In genomic region chr7:63335146-63335545, GRCm38 (mm10) we compare ENCODE assay signal across 8 mouse cellular contexts.
DNase-seq lines count a peak whose midpoint lies in the region; ATAC-seq and TF ChIP-seq lines count a peak whose summit lies in the region.

No protein-coding gene starts in this region.

- no peaks in the 10 kb centered on the region for H3K4me1 ChIP-seq in heart, postnatal 0 days (ENCODE audit: control insufficient read depth, insufficient read depth)
- no peaks in the 10 kb centered on the region for H3K4me1 ChIP-seq in heart, embryonic 11.5 days (ENCODE audit: control insufficient read depth, insufficient read depth, low read length)
- no peaks in the 10 kb centered on the region for H3K4me1 ChIP-seq in E14TG2a.4 (replicated peaks; ENCODE audit: low read depth, low read length)
- no peaks in the 10 kb centered on the region for H3K4me1 ChIP-seq in hindbrain, embryonic 13.5 days (replicated peaks)
- no peaks in the 10 kb centered on the region for H3K4me1 ChIP-seq in midbrain, embryonic 14.5 days (ENCODE audit: control insufficient read depth, insufficient read depth, low read length)

- no peak overlapping the region for H3K4me3 ChIP-seq in heart, postnatal 0 days (ENCODE audit: low read depth, low read length)
- H3K4me3 ChIP-seq in heart, embryonic 11.5 days (ENCODE audit: low read depth, low read length) = no peak overlapping the region
- H3K4me3 ChIP-seq in E14TG2a.4 (replicated peaks; ENCODE audit: low read length) = no peak overlapping the region
- no peak overlapping the region for H3K4me3 ChIP-seq in hindbrain, embryonic 13.5 days
- no peak overlapping the region for H3K4me3 ChIP-seq in midbrain, embryonic 14.5 days (replicated peaks; ENCODE audit: low read depth, low read length)

- H3K4me2 ChIP-seq in heart, postnatal 0 days (ENCODE audit: low read depth, low read length) = no peak overlapping the region
- no peak overlapping the region for H3K4me2 ChIP-seq in heart, embryonic 11.5 days
- no peak overlapping the region for H3K4me2 ChIP-seq in hindbrain, embryonic 13.5 days
- H3K4me2 ChIP-seq in midbrain, embryonic 14.5 days (ENCODE audit: low read length) = no peak overlapping the region

- WGBS in heart, postnatal 0 days = 9% methylated on average over 1 of the region's 1 CpGs
- WGBS in heart, embryonic 11.5 days (ENCODE audit: insufficient replicate concordance) = 40% methylated on average over 1 of the region's 1 CpGs
- WGBS in hindbrain, embryonic 13.5 days = 23% methylated on average over 1 of the region's 1 CpGs
- WGBS in midbrain, embryonic 14.5 days = 26% methylated on average over 1 of the region's 1 CpGs

- no peaks in the 10 kb centered on the region for H3K9me3 ChIP-seq in heart, postnatal 0 days (replicated peaks; ENCODE audit: control insufficient read depth, low read length)
- no peaks in the 10 kb centered on the region for H3K9me3 ChIP-seq in heart, embryonic 11.5 days (replicated peaks; ENCODE audit: control insufficient read depth, low read length)
- H3K9me3 ChIP-seq in E14TG2a.4 (ENCODE audit: low read length) = no peaks in the 10 kb centered on the region
- no peaks in the 10 kb centered on the region for H3K9me3 ChIP-seq in hindbrain, embryonic 13.5 days
- no peaks in the 10 kb centered on the region for H3K9me3 ChIP-seq in midbrain, embryonic 14.5 days (ENCODE audit: control insufficient read depth, low read length)

- H3K27ac ChIP-seq in heart, postnatal 0 days (ENCODE audit: low read depth) = no peak overlapping the region
- H3K27ac ChIP-seq in heart, embryonic 11.5 days (ENCODE audit: low read depth, low read length) = no peak overlapping the region
- no peak overlapping the region for H3K27ac ChIP-seq in hindbrain, embryonic 13.5 days
- no peak overlapping the region for H3K27ac ChIP-seq in midbrain, embryonic 14.5 days (replicated peaks; ENCODE audit: low read depth, low read length)

- H3K36me3 ChIP-seq in heart, postnatal 0 days (replicated peaks; ENCODE audit: control insufficient read depth, insufficient read depth, low read length) = no peaks in the 10 kb centered on the region
- H3K36me3 ChIP-seq in heart, embryonic 11.5 days (ENCODE audit: control insufficient read depth, insufficient read depth, low read length) = no peaks in the 10 kb centered on the region
- H3K36me3 ChIP-seq in E14TG2a.4 (ENCODE audit: insufficient read depth, low read length) = no peaks in the 10 kb centered on the region
- H3K36me3 ChIP-seq in hindbrain, embryonic 13.5 days = no peaks in the 10 kb centered on the region
- no peaks in the 10 kb centered on the region for H3K36me3 ChIP-seq in midbrain, embryonic 14.5 days (ENCODE audit: control insufficient read depth, insufficient read depth, low read length)

- no peak for ATAC-seq in heart, postnatal 0 days (ENCODE audit: insufficient read depth, low read depth)
- no peak for ATAC-seq in heart, embryonic 11.5 days (replicated peaks; ENCODE audit: insufficient number of reproducible peaks, low FRiP score, low TSS enrichment)
- peak; percentile 65; the same call in 1 of the 2 replicates for ATAC-seq in hindbrain, embryonic 13.5 days (ENCODE audit: low FRiP score)
- no peak; the same call in 1 of the 2 replicates for ATAC-seq in midbrain, embryonic 14.5 days (ENCODE audit: low FRiP score, low TSS enrichment)
- no peak for ATAC-seq in erythroblast, adult 5-6 weeks (replicated peaks; ENCODE audit: low FRiP score, poor library complexity, severe bottlenecking)
- no peak for ATAC-seq in granulocyte monocyte progenitor cell, adult 5-6 weeks (replicated peaks; ENCODE audit: poor library complexity, severe bottlenecking)

- H3K9ac ChIP-seq in heart, postnatal 0 days (replicated peaks; ENCODE audit: low read depth, low read length) = no peak overlapping the region
- no peak overlapping the region for H3K9ac ChIP-seq in heart, embryonic 11.5 days (ENCODE audit: low read depth, low read length)
- no peak overlapping the region for H3K9ac ChIP-seq in hindbrain, embryonic 13.5 days
- H3K9ac ChIP-seq in midbrain, embryonic 14.5 days (replicated peaks; ENCODE audit: low read length) = no peak overlapping the region

- DNase-seq in heart, postnatal 0 days (ENCODE audit: low spot score) = no peak
- peak; percentile 61 for DNase-seq in cerebellum, adult 9-10 months
- DNase-seq in midbrain, embryonic 14.5 days = peak; percentile 82

- TF ChIP-seq CTCF in heart, postnatal 0 days (IDR thresholded peaks at IDR 0.05; ENCODE audit: low read depth) = peak; percentile 45
- TF ChIP-seq CTCF in E14TG2a.4 (conservative IDR thresholded peaks at IDR 0.05; ENCODE audit: low read length) = peak; percentile 36

- no peak for TF ChIP-seq EP300 in heart, postnatal 0 days (IDR thresholded peaks at IDR 0.05; ENCODE audit: low read depth)

- H3K27me3 ChIP-seq in heart, postnatal 0 days (ENCODE audit: control insufficient read depth, insufficient read depth, low read length) = no peaks in the 10 kb centered on the region
- no peaks in the 10 kb centered on the region for H3K27me3 ChIP-seq in heart, embryonic 11.5 days (ENCODE audit: control insufficient read depth, insufficient read depth, low read length)
- no peaks in the 10 kb centered on the region for H3K27me3 ChIP-seq in E14TG2a.4 (ENCODE audit: insufficient read depth, low read length)
- H3K27me3 ChIP-seq in hindbrain, embryonic 13.5 days = no peaks in the 10 kb centered on the region
- no peaks in the 10 kb centered on the region for H3K27me3 ChIP-seq in midbrain, embryonic 14.5 days (ENCODE audit: control insufficient read depth, insufficient read depth, low read length)
